Mouse (Mus musculus): ENCODE measurements at regions not wholly inside any gene's neighbourhood (a gene's known extent, or its start where the extent isn't known, plus 50 kb on each side); places are given as distances from the start of the nearest gene placed in this dataset.

DNA sequence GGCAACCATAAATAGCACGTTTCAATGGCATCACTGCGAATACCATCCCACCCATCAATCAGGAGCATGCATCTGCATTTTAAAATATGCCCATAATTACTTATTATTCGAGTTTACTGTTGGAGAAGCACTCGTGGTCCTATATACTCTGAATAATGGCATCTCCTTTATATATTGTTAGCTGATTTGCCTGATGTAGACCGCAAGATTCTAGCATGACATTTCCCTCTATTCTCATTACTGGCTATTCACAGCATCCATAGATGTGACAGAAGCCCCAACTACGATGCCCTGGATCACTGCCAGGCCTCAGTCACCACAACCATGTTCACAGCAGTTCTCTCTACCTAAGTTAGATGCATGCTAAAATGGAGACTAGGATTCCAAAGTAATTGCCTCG lies 77.4 kb upstream of the Epha4 start:
- Histone ChIP-seq H3K27me3 (replicated peaks) (no peaks in the 10 kb centered on the region), H3K4me1 (no peaks in the 10 kb centered on the region), H3K4me2 (no peak overlapping the region), H3K4me3 (replicated peaks) (no peak overlapping the region), H3K9me3 (no peaks in the 10 kb centered on the region), H3K27ac (no peak overlapping the region), H3K36me3 (no peaks in the 10 kb centered on the region), H3K9ac (no peak overlapping the region)
- WGBS, result 84% methylated on average over 7 of the region's 7 CpGs
- no peak for ATAC-seq (ENCODE audit: insufficient read depth, low FRiP score, low read depth)

DNA sequence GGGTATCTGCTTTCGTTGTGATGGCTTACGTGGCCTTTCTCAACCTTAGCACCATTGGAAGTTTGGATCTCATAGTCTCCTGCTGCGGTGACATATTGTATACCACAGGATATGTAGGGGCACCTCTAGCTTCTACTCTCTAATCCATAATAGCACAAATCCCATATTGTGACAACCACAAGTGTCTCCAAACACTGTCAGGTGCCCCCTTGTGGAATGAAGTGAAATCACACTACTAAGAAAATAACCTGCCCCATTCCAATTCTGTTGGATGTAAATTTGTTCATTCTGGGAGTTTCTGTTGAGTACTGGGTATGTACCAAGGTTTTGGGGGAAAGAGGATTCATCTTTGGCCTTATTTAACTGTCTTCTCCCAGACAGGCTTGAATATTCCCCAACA lies 74.5 kb upstream of the Epha4 start:
- no peak for ATAC-seq (ENCODE audit: insufficient read depth, low FRiP score, low read depth)
- H3K4me3 ChIP-seq (replicated peaks), result no peak overlapping the region
- H3K4me2 ChIP-seq, result no peak overlapping the region
- no peaks in the 10 kb centered on the region for H3K36me3 ChIP-seq
- no peaks in the 10 kb centered on the region for H3K9me3 ChIP-seq
- 94% methylated on average over 3 of the region's 3 CpGs for WGBS
- no peaks in the 10 kb centered on the region for H3K27me3 ChIP-seq (replicated peaks)
- no peak overlapping the region for H3K27ac ChIP-seq
- no peak overlapping the region for H3K9ac ChIP-seq
- H3K4me1 ChIP-seq, result no peaks in the 10 kb centered on the region

DNA sequence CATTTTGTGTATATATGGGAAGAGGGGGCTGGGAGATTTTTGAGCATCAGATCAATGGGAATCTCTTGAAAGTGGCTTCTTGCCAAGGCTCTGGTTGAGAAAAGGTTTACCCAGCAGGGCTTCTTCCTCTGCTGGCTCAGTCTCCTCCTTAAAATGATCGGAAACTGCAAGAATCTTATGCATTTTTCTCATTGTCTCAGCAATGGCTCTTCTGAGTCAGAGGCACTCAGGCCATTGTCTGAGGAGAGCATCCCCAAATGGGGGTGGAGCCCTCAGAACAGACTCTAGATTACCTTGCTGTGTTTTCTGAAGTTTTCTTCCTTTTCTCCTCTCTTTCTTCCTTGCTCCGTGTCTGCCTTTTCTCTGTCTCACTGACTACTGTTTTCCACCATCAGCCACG lies 70.6 kb upstream of the Epha4 start:
- Histone ChIP-seq H3K9me3 (no peaks in the 10 kb centered on the region), H3K4me3 (replicated peaks) (no peak overlapping the region), H3K4me2 (no peak overlapping the region), H3K4me1 (no peaks in the 10 kb centered on the region), H3K27me3 (replicated peaks) (no peaks in the 10 kb centered on the region), H3K36me3 (no peaks in the 10 kb centered on the region), H3K9ac (no peak overlapping the region), H3K27ac (no peak overlapping the region)
- WGBS, result 62% methylated on average over 3 of the region's 3 CpGs
- ATAC-seq (ENCODE audit: insufficient read depth, low FRiP score, low read depth), result no peak

DNA sequence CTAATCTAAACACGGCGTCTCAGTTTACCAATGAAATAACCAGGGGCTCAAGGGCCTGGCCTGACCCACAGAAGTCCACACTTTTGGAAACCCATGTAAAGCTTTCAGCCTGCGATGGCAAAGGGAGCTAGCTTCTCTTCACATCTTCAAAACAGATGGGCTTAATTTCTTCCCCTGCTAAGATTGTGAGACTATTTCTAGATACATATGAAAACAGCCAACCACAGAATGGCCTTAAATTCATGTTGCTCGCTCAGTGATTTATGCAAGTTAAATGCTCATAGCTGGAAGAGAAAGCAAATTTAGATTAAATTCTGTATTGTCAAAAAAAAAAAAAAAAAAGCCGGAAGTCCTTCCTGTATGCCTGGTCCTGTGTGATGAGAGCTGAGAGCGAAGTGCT lies 53.2 kb upstream of the Epha4 start:
- WGBS, result 80% methylated on average over 6 of the region's 6 CpGs

DNA sequence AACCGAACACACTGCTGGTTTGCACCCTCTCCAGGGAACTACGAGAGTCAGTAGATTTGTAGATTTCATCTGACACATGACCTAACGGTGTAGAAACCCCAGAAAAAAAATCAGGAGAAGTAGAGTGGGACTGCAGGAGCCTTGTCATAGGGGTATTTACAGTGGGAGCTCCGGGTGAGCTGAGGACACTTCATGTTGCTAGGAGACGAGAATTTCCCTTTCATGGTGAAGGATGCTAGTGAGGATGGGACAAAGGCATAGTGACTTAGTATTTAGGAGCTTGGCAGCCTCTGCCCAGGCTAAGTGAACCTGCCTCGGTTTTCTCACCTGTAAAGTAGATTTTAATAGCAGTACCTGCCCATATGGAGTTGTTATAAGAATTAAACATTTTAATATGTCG lies 52.8 kb upstream of the Epha4 start:
- ATAC-seq (ENCODE audit: insufficient read depth, low FRiP score, low read depth), result no peak
- Histone ChIP-seq H3K9me3 (no peaks in the 10 kb centered on the region), H3K27me3 (replicated peaks) (no peaks in the 10 kb centered on the region), H3K4me1 (no peaks in the 10 kb centered on the region), H3K27ac (no peak overlapping the region), H3K4me3 (replicated peaks) (no peak overlapping the region), H3K36me3 (no peaks in the 10 kb centered on the region), H3K9ac (no peak overlapping the region), H3K4me2 (no peak overlapping the region)
- 70% methylated on average over 7 of the region's 7 CpGs for WGBS

More for the DNA sequence above, 53.2 kb upstream of the Epha4 start:
- no peak overlapping the region for H3K4me2 ChIP-seq
- H3K9ac ChIP-seq, result no peak overlapping the region
- H3K27me3 ChIP-seq (replicated peaks), result no peaks in the 10 kb centered on the region
- H3K4me3 ChIP-seq (replicated peaks), result no peak overlapping the region
- H3K36me3 ChIP-seq, result no peaks in the 10 kb centered on the region
- H3K9me3 ChIP-seq, result no peaks in the 10 kb centered on the region
- H3K4me1 ChIP-seq, result no peaks in the 10 kb centered on the region
- H3K27ac ChIP-seq, result no peak overlapping the region
- ATAC-seq (ENCODE audit: insufficient read depth, low FRiP score, low read depth), result no peak
